Mouse (Mus musculus): ENCODE results near the gene Amh. TPM values are rescaled to one million over a fixed set of nuclear protein-coding genes. Genes with fewer than 3 reads are reported as not detected.

Amh gene
- polyA plus RNA-seq, 1 experiment from 2014 or later, result 0.09 TPM

- peaks cover 11% of the 10 kb centered on the region; the same call in 1 of the 2 replicates for H3K4me1 ChIP-seq
- no peak overlapping the region for H3K9ac ChIP-seq
- no peaks in the 10 kb centered on the region for H3K9me3 ChIP-seq
- no peak overlapping the region for H3K4me3 ChIP-seq
- 59% methylated on average over 10 of the region's 10 CpGs for WGBS
- peak; percentile 39; the same call in 1 of the 2 replicates for ATAC-seq (ENCODE audit: borderline replicate concordance, extremely low read depth, low FRiP score, low TSS enrichment)
- no peaks in the 10 kb centered on the region for H3K27me3 ChIP-seq
- peaks cover 55% of the 10 kb centered on the region for H3K36me3 ChIP-seq
- no peak overlapping the region for H3K4me2 ChIP-seq
- peak overlapping the region; percentile 74 for H3K27ac ChIP-seq
Measured at GRCm38 (mm10) chr10:80766161-80766815, 38.8 kb upstream of the Amh start.

- no peak for ATAC-seq (ENCODE audit: borderline replicate concordance, extremely low read depth, low FRiP score, low TSS enrichment)
- H3K9ac ChIP-seq, result no peak overlapping the region
- peaks cover 76% of the 10 kb centered on the region for H3K36me3 ChIP-seq
- H3K4me1 ChIP-seq, result peaks cover 11% of the 10 kb centered on the region; the same call in 1 of the 2 replicates
- no peak overlapping the region for H3K27ac ChIP-seq
- no peak overlapping the region for H3K4me2 ChIP-seq
- H3K27me3 ChIP-seq, result no peaks in the 10 kb centered on the region
- WGBS, result 83% methylated on average over 6 of the region's 6 CpGs
- H3K9me3 ChIP-seq, result no peaks in the 10 kb centered on the region
- H3K4me3 ChIP-seq, result no peak overlapping the region
Measured at GRCm38 (mm10) chr10:80768365-80768764, 36.7 kb upstream of the Amh start.

DNA sequence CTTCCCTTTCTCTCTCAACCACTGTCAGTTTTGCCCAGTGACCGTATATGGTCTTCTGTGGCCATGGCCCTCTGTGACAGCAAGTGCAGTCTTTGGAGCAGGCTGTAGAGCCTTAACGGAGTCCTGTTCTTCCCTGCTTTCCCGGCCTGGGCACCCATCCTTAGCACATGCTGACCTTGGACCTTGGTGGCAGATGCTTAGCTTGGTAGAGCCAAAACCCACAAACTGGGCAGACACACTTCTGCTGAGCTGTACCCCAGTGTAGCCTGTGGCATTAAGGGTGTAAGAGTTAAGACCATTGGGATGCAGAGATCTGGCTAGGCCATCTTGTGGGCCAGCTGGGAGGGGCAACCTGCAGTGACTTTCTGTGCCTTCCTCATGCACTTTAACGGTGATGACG lies 31.2 kb upstream of the Amh start:
- 77% methylated on average over 5 of the region's 5 CpGs for WGBS
- no peak overlapping the region for H3K4me3 ChIP-seq
- H3K27ac ChIP-seq, result no peak overlapping the region
- no peaks in the 10 kb centered on the region for H3K27me3 ChIP-seq
- no peaks in the 10 kb centered on the region for H3K4me1 ChIP-seq
- no peaks in the 10 kb centered on the region for H3K9me3 ChIP-seq
- no peak for ATAC-seq (ENCODE audit: borderline replicate concordance, extremely low read depth, low FRiP score, low TSS enrichment)
- peaks cover 96% of the 10 kb centered on the region for H3K36me3 ChIP-seq
- H3K9ac ChIP-seq, result no peak overlapping the region
- H3K4me2 ChIP-seq, result no peak overlapping the region

DNA sequence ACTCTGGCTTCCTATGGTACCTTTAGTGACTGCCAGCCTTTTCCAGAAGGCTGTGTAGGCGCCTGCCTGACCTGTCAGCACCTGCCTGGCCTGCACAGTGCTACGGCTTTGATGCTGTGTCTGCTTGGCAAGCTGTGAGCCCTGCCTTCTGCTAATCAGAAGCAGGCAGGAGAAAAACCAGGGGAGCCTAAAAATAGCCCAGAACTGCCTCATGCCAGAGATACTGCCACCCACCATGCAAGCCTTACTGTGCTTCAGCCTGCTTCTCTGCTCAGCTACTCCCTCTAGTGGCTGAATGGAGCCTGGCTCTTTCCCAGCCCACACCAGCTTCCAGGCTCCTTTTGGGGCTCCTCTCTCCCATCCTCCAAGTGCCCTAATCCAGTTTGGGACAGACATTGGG lies 30.5 kb upstream of the Amh start:
- Histone ChIP-seq H3K27me3 (no peaks in the 10 kb centered on the region), H3K4me3 (no peak overlapping the region), H3K9me3 (no peaks in the 10 kb centered on the region), H3K27ac (no peak overlapping the region), H3K36me3 (peaks cover 98% of the 10 kb centered on the region), H3K4me1 (no peaks in the 10 kb centered on the region), H3K4me2 (no peak overlapping the region), H3K9ac (no peak overlapping the region)
- 50% methylated on average over 2 of the region's 2 CpGs for WGBS
- peak; percentile 61 for ATAC-seq (ENCODE audit: borderline replicate concordance, extremely low read depth, low FRiP score, low TSS enrichment)

- 93% methylated on average over 4 of the region's 4 CpGs for WGBS
- no peak overlapping the region for H3K4me2 ChIP-seq
- no peaks in the 10 kb centered on the region for H3K4me1 ChIP-seq
- peaks cover 96% of the 10 kb centered on the region for H3K36me3 ChIP-seq
- no peak overlapping the region for H3K9ac ChIP-seq
- H3K4me3 ChIP-seq, result no peak overlapping the region
- no peaks in the 10 kb centered on the region for H3K27me3 ChIP-seq
- no peaks in the 10 kb centered on the region for H3K9me3 ChIP-seq
- H3K27ac ChIP-seq, result no peak overlapping the region
- ATAC-seq (ENCODE audit: borderline replicate concordance, extremely low read depth, low FRiP score, low TSS enrichment), result no peak
Measured at GRCm38 (mm10) chr10:80774981-80775380, 30.1 kb upstream of the Amh start.

DNA sequence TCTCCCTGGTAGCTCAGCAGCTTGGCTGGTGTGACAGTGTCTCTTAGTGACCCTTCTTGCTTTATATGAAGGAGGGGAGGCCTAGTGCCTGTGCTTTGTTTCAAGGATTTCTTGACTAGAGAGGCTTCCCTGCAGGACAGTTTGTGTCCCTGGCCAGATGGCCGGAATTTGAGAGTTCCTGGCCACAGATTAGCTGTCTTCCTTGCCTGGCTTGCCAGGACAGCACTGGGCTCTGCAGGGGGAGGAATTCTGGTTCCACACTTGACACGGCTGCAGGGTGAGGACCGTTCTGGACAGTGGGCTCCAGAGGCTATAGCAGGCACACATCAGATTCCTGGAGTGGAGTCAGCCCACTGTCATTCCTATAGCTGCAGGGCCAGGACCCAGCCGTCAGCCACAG lies 29.3 kb upstream of the Amh start:
- no peak overlapping the region for H3K4me3 ChIP-seq
- H3K9me3 ChIP-seq, result no peaks in the 10 kb centered on the region
- H3K27ac ChIP-seq, result no peak overlapping the region
- H3K36me3 ChIP-seq, result peaks cover 96% of the 10 kb centered on the region
- ATAC-seq (ENCODE audit: borderline replicate concordance, extremely low read depth, low FRiP score, low TSS enrichment), result no peak
- no peaks in the 10 kb centered on the region for H3K4me1 ChIP-seq
- no peak overlapping the region for H3K4me2 ChIP-seq
- no peak overlapping the region for H3K9ac ChIP-seq
- WGBS, result 88% methylated on average over 4 of the region's 4 CpGs
- H3K27me3 ChIP-seq, result no peaks in the 10 kb centered on the region

- Histone ChIP-seq H3K4me1 (no peaks in the 10 kb centered on the region), H3K9ac (no peak overlapping the region), H3K36me3 (peaks cover 96% of the 10 kb centered on the region), H3K27me3 (no peaks in the 10 kb centered on the region), H3K4me3 (no peak overlapping the region), H3K4me2 (no peak overlapping the region), H3K27ac (no peak overlapping the region), H3K9me3 (no peaks in the 10 kb centered on the region)
- ATAC-seq (ENCODE audit: borderline replicate concordance, extremely low read depth, low FRiP score, low TSS enrichment), result no peak
- WGBS, result 84% methylated on average over 6 of the region's 6 CpGs
Measured at GRCm38 (mm10) chr10:80776358-80776869, 28.6 kb upstream of the Amh start.

- no peak overlapping the region for H3K9ac ChIP-seq
- H3K4me2 ChIP-seq, result no peak overlapping the region
- ATAC-seq (ENCODE audit: borderline replicate concordance, extremely low read depth, low FRiP score, low TSS enrichment), result no peak
- H3K27me3 ChIP-seq, result no peaks in the 10 kb centered on the region
- H3K9me3 ChIP-seq, result no peaks in the 10 kb centered on the region
- peaks cover 96% of the 10 kb centered on the region for H3K36me3 ChIP-seq
- no peak overlapping the region for H3K4me3 ChIP-seq
- no peaks in the 10 kb centered on the region for H3K4me1 ChIP-seq
- 86% methylated on average over 5 of the region's 5 CpGs for WGBS
- no peak overlapping the region for H3K27ac ChIP-seq
Measured at GRCm38 (mm10) chr10:80777123-80777522, 27.9 kb upstream of the Amh start.

DNA sequence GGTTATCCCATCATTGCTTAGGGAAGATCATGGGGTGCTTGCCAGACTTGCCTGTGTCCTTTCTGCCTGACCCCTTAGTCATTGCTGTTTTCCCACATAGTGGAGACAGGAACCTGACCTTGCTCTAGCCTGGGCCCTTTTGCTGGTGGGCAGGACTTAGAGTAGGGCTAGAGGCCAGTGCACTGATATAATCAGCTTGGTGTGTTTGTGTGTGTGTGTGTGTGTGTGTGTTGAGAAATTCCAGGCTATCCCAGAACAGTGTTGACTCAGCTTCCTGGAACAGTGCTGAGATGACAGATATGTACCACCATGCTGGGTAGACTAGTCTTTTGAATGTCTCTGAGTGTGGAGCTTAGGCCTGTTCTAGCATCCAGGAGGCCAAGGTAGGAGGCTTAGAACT lies 25.5 kb upstream of the Amh start:
- no peak for ATAC-seq (ENCODE audit: borderline replicate concordance, extremely low read depth, low FRiP score, low TSS enrichment)
- Histone ChIP-seq H3K27me3 (no peaks in the 10 kb centered on the region), H3K9me3 (no peaks in the 10 kb centered on the region), H3K4me2 (no peak overlapping the region), H3K4me3 (no peak overlapping the region), H3K4me1 (no peaks in the 10 kb centered on the region), H3K9ac (no peak overlapping the region), H3K36me3 (peaks cover 97% of the 10 kb centered on the region), H3K27ac (no peak overlapping the region)

GRCm38 (mm10) chr10:80784302-80784701 lies 20.7 kb upstream of the Amh start:
- H3K4me3 ChIP-seq, result no peak overlapping the region
- H3K9ac ChIP-seq, result no peak overlapping the region
- H3K36me3 ChIP-seq, result peaks cover 96% of the 10 kb centered on the region
- H3K9me3 ChIP-seq, result no peaks in the 10 kb centered on the region
- H3K4me1 ChIP-seq, result no peaks in the 10 kb centered on the region
- ATAC-seq (ENCODE audit: borderline replicate concordance, extremely low read depth, low FRiP score, low TSS enrichment), result no peak
- no peak overlapping the region for H3K27ac ChIP-seq
- 96% methylated on average over 2 of the region's 2 CpGs for WGBS
- H3K27me3 ChIP-seq, result no peaks in the 10 kb centered on the region
- no peak overlapping the region for H3K4me2 ChIP-seq

DNA sequence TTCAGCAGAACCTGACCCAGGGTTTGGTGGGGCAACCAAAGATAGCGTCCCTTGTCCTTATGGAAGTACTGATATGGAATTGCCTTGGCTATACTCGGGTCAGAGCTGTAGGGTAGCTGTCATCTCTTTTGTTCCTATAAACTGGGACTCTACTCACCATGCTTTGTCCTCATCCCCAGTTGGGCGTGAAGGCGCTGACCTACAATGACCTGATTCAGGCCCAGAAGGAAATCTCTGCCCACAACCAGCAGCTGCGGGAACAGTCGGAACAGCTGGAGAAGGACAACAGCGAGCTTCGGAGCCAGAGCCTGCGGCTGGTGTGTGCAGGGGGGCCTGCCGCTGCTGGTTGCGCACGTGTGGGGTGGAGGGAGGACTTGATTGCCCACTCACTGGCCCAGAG lies 20.2 kb upstream of the Amh start:
- no peak overlapping the region for H3K9ac ChIP-seq
- H3K4me2 ChIP-seq, result no peak overlapping the region
- 84% methylated on average over 12 of the region's 12 CpGs for WGBS
- ATAC-seq (ENCODE audit: borderline replicate concordance, extremely low read depth, low FRiP score, low TSS enrichment), result no peak
- no peaks in the 10 kb centered on the region for H3K4me1 ChIP-seq
- no peaks in the 10 kb centered on the region for H3K9me3 ChIP-seq
- H3K27me3 ChIP-seq, result no peaks in the 10 kb centered on the region
- no peak overlapping the region for H3K27ac ChIP-seq
- H3K4me3 ChIP-seq, result no peak overlapping the region
- H3K36me3 ChIP-seq, result peaks cover 96% of the 10 kb centered on the region

DNA sequence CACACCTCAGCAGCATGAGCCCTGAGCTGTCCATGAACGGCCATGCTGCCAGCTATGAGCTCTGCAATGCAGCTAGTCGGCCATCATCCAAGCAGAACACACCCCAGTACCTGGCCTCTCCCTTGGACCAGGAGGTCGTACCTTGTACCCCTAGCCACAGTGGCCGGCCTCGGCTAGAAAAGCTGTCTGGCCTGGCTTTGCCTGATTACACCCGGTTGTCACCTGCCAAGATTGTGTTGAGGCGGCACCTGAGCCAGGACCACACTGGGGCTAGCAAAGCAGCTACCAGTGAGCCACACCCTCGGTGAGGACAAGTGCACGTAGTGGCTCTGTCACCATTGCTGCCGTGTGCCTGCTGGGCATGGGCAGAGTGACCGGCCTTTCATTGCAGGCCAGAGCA lies 19.1 kb upstream of the Amh start:
- no peaks in the 10 kb centered on the region for H3K27me3 ChIP-seq
- WGBS, result 91% methylated on average over 11 of the region's 11 CpGs
- H3K4me2 ChIP-seq, result no peak overlapping the region
- no peaks in the 10 kb centered on the region for H3K4me1 ChIP-seq
- no peak overlapping the region for H3K9ac ChIP-seq
- H3K27ac ChIP-seq, result no peak overlapping the region
- H3K4me3 ChIP-seq, result no peak overlapping the region
- peaks cover 96% of the 10 kb centered on the region for H3K36me3 ChIP-seq
- ATAC-seq (ENCODE audit: borderline replicate concordance, extremely low read depth, low FRiP score, low TSS enrichment), result no peak
- no peaks in the 10 kb centered on the region for H3K9me3 ChIP-seq

- Histone ChIP-seq H3K4me2 (no peak overlapping the region), H3K9ac (no peak overlapping the region), H3K27me3 (no peaks in the 10 kb centered on the region), H3K27ac (no peak overlapping the region), H3K9me3 (no peaks in the 10 kb centered on the region), H3K4me3 (no peak overlapping the region), H3K4me1 (no peaks in the 10 kb centered on the region), H3K36me3 (peaks cover 96% of the 10 kb centered on the region)
- ATAC-seq (ENCODE audit: borderline replicate concordance, extremely low read depth, low FRiP score, low TSS enrichment), result no peak
- 64% methylated on average over 2 of the region's 2 CpGs for WGBS
Measured at GRCm38 (mm10) chr10:80787517-80787916, 17.5 kb upstream of the Amh start.
